Mouse (Mus musculus) left cerebral cortex, postnatal 25 days (tissue): Measurements from ENCODE around the gene Kctd8. TPM values are rescaled to one million over a fixed set of nuclear protein-coding genes. Genes with fewer than 3 reads are reported as not detected.

ENCODE experiments used
- DNase-seq, 2 experiments: peaks; one replicate each; pipeline ENCODE4 v3.0.0; 2022; ENCODE audit warnings: low spot score in 2 of 2, mixed read lengths in 1 of 2
- intact Hi-C: fragments of 180-260 bp; cut with DNase I; formaldehyde crosslinking; loops from one replicate; pipeline ENCODE4 v1.15.1; 2025
- microRNA-seq, 2 experiments: library from miRNA; unstranded; fragments of <30 nt; microRNA quantifications; one replicate each; pipeline ENCODE4 v1.2.0; 2022
- total RNA-seq, 2 experiments: library from RNA; stranded (reverse); gene quantifications; 2 replicates each; pipeline ENCODE4 v1.2.3; 2021

Kctd8 gene
- total RNA-seq, 2 experiments from 2014 or later: 7.6 to 10.5 TPM

DNA sequence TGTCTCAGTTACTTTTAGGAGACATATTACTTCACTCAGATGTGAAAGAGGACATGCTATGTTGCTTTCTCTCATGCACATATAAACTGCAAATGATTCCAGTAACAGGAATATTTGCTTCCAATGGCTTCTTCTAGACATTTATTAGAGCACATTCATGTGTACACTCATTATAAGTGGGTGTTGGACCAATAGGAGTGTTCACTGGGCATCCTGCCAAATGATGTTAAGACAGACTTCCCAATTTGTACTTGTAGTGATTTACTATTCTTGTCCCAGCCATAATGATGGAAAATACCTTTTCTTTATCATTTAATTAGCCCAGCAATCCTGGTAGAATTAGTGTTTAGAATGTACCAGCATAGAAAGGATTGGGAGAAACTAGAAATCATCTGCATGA is 132.1 kb downstream of the Kctd8 start:
- no peak for DNase-seq
- intact Hi-C loops: no loop called here

DNA sequence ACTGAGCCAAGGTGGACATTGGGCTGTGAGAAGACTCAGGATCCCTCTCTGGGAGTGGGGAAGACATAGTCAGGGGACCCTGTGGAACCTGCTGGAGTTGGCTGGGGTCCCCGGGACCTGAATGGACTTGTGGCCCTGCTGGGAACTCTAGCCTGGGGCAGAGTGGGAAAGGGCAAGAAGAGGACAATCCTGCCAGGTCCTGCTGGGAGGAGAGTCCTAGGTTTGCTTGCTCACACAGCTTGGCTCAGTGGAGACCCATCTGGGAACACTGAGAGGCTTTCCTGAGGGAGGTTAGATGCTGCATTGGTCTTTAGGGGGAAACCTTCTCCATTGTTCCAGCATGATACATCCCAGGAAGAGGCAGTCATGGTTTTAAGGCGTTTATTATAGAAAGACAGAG is 133.8 kb downstream of the Kctd8 start:
- DNase-seq: no peak
- intact Hi-C loops: no loop called here

DNA sequence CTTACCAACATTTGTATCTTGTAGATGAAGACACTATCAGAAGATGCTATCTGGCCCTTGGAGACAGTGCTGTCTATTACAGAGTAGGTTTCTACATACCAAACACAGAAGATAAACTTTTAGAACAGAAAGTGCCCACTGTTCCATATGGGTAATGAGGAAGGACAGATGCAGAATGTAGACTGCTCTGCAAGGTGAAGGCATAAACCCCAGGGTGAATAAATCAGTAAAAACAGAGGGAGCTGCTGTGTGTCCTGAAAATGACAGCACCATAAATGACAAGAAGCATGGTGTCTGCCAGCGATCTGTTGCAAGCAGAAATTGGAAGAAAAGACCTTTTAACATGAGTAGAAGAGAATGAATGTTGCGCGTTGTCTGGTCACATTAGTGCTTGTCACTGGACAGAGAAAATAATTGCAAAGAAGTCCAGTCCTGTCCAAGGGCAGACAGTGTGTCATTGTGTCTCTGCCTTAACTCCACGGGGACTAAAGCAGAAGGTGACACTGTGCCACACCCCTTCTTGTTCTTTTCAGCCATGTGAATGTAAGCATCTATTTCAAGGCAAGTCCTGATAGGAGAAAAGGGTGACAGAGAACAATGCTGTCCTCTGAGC is 181.5 kb downstream of the Kctd8 start:
- intact Hi-C loops: no loop called here

DNA sequence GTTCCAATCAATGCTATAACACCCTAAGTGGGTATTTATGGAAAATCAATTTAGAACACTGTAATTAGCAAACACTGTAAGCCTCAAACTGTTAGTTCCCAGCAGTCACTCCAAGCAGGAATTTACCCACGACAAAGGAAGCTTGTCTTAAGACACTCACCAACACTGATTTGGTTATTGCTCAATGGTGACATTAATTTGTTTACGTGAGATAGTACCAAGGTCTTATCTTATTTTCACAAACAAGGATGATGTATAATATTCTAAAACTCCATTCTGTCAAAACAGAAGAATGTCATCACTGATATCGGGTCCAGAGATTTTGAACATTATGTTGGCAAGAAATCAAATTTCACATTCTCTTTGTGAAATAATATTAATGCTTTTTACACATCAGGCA is 185.0 kb downstream of the Kctd8 start:
- intact Hi-C loops: no loop called here
- no peak for DNase-seq

More for the DNA sequence above, 181.5 kb downstream of the Kctd8 start:
- no peak for DNase-seq

DNA sequence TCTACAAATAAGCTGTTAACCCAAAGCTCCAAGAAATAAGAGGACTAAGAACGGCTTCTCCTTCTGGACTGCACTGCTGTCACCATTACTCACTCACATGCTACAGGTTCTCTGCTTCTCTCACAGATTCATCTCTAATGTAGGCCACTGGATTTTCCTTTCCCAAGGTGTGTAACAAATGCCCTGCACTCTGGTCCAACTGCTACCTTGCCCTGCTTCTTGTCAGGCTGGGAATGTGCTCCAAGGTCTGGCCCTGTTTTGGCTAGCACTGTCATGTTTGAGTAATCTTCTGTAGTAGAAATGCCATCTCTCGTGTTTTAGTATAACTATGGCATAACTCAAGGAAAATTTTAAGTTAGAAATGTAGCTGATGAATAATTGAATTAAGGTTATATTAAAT is 195.7 kb downstream of the Kctd8 start:
- intact Hi-C loops: no loop called here

DNA sequence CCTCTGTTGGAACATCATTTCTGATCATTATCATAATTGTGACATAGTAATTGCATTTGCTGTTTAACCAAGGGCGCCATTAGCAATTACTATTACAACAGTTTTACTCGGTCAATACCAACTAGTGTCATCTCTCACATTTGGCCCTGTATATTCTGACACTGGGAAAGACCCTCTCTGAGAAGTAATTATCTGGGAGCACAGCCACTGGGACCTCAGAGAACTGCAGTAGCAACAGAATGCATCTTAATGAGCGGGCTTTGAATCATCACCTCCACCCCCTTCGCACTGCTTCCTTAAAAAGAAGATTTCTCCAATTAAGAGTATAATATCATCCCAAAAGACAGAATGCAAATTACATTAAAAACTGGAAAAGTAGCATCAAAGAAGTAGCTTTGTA is 200.4 kb downstream of the Kctd8 start:
- intact Hi-C loops: no loop called here

More for the DNA sequence above, 195.7 kb downstream of the Kctd8 start:
- DNase-seq: no peak

DNA sequence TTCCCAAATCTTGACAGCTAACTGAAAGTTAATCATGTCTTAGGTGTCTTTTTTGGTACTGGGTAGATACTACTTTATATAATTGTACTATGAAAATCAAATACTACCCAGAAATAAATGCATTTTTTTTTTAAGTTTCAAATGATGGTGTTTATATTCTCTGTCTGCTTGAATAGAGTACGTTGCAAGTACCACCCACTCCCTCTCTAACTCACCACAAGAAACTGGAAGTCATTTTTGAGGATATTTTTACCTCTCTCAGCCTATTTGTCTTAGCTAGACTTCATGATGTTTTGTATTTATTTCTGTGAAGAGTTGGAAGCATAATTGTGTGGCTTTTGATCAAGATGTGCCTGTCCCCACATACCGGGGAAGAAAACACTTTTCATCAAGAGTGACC is 232.8 kb downstream of the Kctd8 start:
- DNase-seq: peak in 1 of 2 experiments; percentile 43
- intact Hi-C loops: no loop called here

More for the DNA sequence above, 200.4 kb downstream of the Kctd8 start:
- DNase-seq: no peak

DNA sequence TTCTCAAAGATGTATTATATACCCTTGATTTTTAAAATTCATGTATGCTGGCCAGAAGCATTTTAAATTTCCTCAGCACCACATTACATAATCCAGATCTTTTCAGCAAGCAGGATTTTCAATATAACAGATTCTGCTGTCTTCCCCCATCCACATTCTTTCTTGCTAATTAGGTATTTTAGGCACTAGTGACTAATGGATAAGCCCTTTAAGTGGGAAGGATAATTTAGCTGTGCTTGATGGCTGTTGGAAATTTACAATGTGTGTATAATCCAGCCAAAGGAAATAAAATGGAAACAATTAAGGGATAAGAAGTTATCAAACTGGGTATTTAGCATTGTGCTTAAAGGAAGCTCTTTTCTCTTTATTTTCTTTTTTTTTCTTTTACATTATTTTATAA is 252.6 kb downstream of the Kctd8 start:
- intact Hi-C loops: no loop called here
- DNase-seq: peak in 1 of 2 experiments; percentile 6

Small RNAs within 50 kb of the gene (microRNA-seq; reads per million reads assigned to microRNA genes)
- 0 reads per million in 2 experiments for gene Gm24368

Other genes starting within 250 kb of the Kctd8 start
- gene Yipf7, start 201.0 kb upstream of the Kctd8 start, total RNA-seq: not detected
- 10 to 100 TPM; 22.3 to 23.0 TPM for gene Guf1, start 215.2 kb upstream of the Kctd8 start, total RNA-seq